Mouse (Mus musculus) kidney, adult 8-10 months (tissue): Measurements from ENCODE around the gene Nrarp.

ENCODE experiments used
- DNase-seq, 2 experiments: peaks; one replicate each; pipeline ENCODE4 v3.0.0; 2022

Gene Nrarp

GRCm38 (mm10) chr2:25174866-25175689, 5.5 kb upstream of the Nrarp start:
- DNase-seq, result peak; percentile 82 to 88

GRCm38 (mm10) chr2:25175690-25176078, 4.9 kb upstream of the Nrarp start:
- no peak for DNase-seq

- no peak for DNase-seq
Observed at GRCm38 (mm10) chr2:25176573-25176972, 4.0 kb upstream of the Nrarp start.

GRCm38 (mm10) chr2:25177076-25177475, 3.5 kb upstream of the Nrarp start:
- no peak for DNase-seq

GRCm38 (mm10) chr2:25177685-25178084, 2.9 kb upstream of the Nrarp start:
- DNase-seq, result peak; percentile 61 to 63

GRCm38 (mm10) chr2:25178285-25178972, 2.1 kb upstream of the Nrarp start:
- DNase-seq, result no peak

GRCm38 (mm10) chr2:25179566-25180217, 866 bp upstream of the Nrarp start:
- no peak for DNase-seq

- DNase-seq, result no peak
Observed at GRCm38 (mm10) chr2:25180973-25181890, 674 bp downstream of the Nrarp start.

- no peak for DNase-seq
Observed at GRCm38 (mm10) chr2:25181891-25182397, 1.4 kb downstream of the Nrarp start.

GRCm38 (mm10) chr2:25182664-25183063, 2.1 kb downstream of the Nrarp start:
- DNase-seq, result no peak

- DNase-seq, result no peak
Observed at GRCm38 (mm10) chr2:25183336-25183735, 2.8 kb downstream of the Nrarp start.

- no peak for DNase-seq
Observed at GRCm38 (mm10) chr2:25184496-25184895, 3.9 kb downstream of the Nrarp start.

GRCm38 (mm10) chr2:25185625-25186574, 5.3 kb downstream of the Nrarp start:
- no peak for DNase-seq

GRCm38 (mm10) chr2:25186575-25186930, 6.0 kb downstream of the Nrarp start:
- DNase-seq, result no peak

GRCm38 (mm10) chr2:25187841-25188240, 7.3 kb downstream of the Nrarp start:
- no peak for DNase-seq

GRCm38 (mm10) chr2:25193330-25193770, 12.8 kb downstream of the Nrarp start:
- DNase-seq, result peak; percentile 87 to 90

GRCm38 (mm10) chr2:25194006-25194405, 13.4 kb downstream of the Nrarp start:
- no peak for DNase-seq

- no peak for DNase-seq
Observed at GRCm38 (mm10) chr2:25194486-25195171, 14.1 kb downstream of the Nrarp start.

- peak; percentile 83 to 84 for DNase-seq
Observed at GRCm38 (mm10) chr2:25195211-25196156, 14.9 kb downstream of the Nrarp start.
